Mouse (Mus musculus): ENCODE data around the gene Slc7a8. TPM values are rescaled to one million over a fixed set of nuclear protein-coding genes. Genes with fewer than 3 reads are reported as not detected.

Gene Slc7a8
- polyA plus RNA-seq, 1 experiment from 2014 or later, result 2.8 TPM

DNA sequence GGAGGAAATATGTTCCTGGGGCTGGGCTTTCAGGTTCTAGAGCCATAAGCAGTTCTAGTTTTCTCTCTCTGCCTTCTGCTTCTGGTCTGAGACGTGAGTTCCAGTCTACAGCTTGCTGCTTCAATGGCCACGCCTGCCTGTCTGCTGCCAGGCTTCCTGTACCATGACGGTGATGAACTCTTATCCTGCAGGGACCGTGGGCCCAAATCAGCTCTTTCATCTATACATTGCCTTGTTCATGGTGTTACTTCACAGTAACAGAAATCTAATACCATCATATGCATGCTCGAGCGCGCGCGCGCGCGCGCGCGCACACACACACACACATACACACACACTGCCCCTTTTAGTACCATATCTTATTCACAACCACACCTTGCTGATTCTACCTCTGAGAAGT lies 15.0 kb upstream of the Slc7a8 start:
- H3K36me3 ChIP-seq, result no peaks in the 10 kb centered on the region
- no peak overlapping the region for H3K4me2 ChIP-seq
- H3K27ac ChIP-seq, result no peak overlapping the region
- peaks cover 9% of the 10 kb centered on the region; the same call in 1 of the 2 replicates for H3K4me1 ChIP-seq (replicated peaks)
- H3K9ac ChIP-seq, result no peak overlapping the region
- 91% methylated on average over 15 of the region's 15 CpGs for WGBS
- H3K9me3 ChIP-seq (replicated peaks), result no peaks in the 10 kb centered on the region
- peaks cover 4% of the 10 kb centered on the region; the same call in 1 of the 2 replicates for H3K27me3 ChIP-seq
- no peak overlapping the region for H3K4me3 ChIP-seq
- ATAC-seq (replicated peaks; ENCODE audit: insufficient number of reproducible peaks, insufficient read depth, low FRiP score, low read depth), result no peak

- Histone ChIP-seq H3K36me3 (no peaks in the 10 kb centered on the region), H3K4me3 (no peak overlapping the region), H3K27me3 (peaks cover 4% of the 10 kb centered on the region; the same call in 1 of the 2 replicates), H3K4me1 (replicated peaks) (peaks cover 9% of the 10 kb centered on the region; the same call in 1 of the 2 replicates), H3K27ac (no peak overlapping the region), H3K9me3 (replicated peaks) (no peaks in the 10 kb centered on the region), H3K4me2 (no peak overlapping the region), H3K9ac (no peak overlapping the region)
- no peak for ATAC-seq (replicated peaks; ENCODE audit: insufficient number of reproducible peaks, insufficient read depth, low FRiP score, low read depth)
- 92% methylated on average over 1 of the region's 1 CpGs for WGBS
Observed at GRCm38 (mm10) chr14:54795901-54796300, 14.2 kb upstream of the Slc7a8 start.

DNA sequence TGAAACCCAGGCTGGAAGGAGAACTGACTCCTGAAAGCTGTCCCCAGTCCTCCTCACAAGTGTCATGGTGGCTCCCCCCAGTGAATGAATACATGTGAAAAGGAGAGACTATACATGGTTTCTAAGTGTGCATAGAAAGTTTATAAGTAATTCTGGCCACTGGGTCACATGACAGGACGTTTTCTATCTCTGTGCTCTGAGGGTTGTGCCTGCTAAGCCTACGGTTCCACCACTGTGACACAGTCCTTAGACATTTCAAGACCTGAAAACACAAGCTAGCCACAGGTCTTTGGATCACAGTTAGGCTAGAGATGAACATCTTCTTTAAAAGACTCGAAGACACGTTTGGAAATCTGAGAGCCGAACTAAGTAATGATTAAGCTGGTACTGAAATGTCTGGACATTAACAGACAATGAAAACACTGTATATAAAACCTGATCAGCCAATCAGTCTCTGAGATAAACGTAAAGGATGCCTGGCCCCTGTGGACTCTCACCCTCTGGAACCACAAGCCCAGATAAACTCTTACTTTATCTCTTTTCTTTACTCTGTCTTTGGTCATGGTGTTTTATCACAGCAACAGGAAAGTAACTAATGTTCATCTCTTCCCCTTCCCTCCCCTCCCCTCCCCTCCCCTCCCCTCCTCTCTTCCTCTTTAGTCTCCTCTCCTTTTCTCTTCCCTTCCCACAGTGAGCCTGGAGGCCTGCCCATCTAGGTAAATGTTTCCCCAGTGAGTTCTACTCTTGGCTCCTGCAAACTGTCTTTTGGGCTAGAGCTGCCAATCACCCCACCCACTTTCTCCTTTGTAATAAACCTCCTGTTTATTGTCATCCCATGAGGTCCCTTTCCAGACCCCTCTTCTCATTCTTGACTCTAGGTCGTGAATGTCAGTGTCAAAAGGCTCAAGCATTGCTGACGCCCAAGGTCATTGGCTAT lies 12.4 kb upstream of the Slc7a8 start:
- whole genome bisulfite sequencing, result 66% methylated on average over 8 of the region's 8 CpGs
- no peak overlapping the region for H3K27ac ChIP-seq

DNA sequence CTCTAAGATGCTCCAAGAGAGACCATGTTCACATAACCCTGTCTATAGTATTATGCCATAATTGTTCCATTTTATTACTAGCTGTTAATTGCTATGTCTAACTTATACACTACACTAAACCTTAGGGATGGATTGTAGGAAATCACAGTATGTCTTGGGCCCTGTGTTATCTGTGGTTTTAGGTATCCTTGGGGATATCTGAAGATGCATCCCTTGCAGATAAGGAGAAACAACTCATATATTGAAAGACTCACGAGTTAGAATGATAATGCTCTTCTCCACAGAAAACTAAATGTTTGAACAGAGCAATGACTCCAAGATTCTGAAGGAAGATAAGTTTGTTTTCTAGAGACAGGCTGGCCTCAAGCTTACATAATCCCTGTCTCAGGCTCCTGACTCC lies 11.6 kb upstream of the Slc7a8 start:
- H3K4me3 ChIP-seq, result no peak overlapping the region
- no peaks in the 10 kb centered on the region for H3K9me3 ChIP-seq (replicated peaks)
- H3K4me2 ChIP-seq, result no peak overlapping the region
- no peaks in the 10 kb centered on the region for H3K4me1 ChIP-seq (replicated peaks)
- no peak overlapping the region for H3K27ac ChIP-seq
- H3K36me3 ChIP-seq, result no peaks in the 10 kb centered on the region
- no peak overlapping the region for H3K9ac ChIP-seq
- WGBS, result 58% methylated on average over 1 of the region's 1 CpGs
- no peak for ATAC-seq (replicated peaks; ENCODE audit: insufficient number of reproducible peaks, insufficient read depth, low FRiP score, low read depth)
- peaks cover 4% of the 10 kb centered on the region; the same call in 1 of the 2 replicates for H3K27me3 ChIP-seq

More for the DNA sequence above, 12.4 kb upstream of the Slc7a8 start:
- peaks cover 4% of the 10 kb centered on the region; the same call in 1 of the 2 replicates for H3K27me3 ChIP-seq
- H3K9me3 ChIP-seq (replicated peaks), result no peaks in the 10 kb centered on the region
- H3K4me3 ChIP-seq, result no peak overlapping the region
- no peaks in the 10 kb centered on the region for H3K36me3 ChIP-seq
- no peaks in the 10 kb centered on the region for H3K4me1 ChIP-seq (replicated peaks)
- no peak overlapping the region for H3K4me2 ChIP-seq
- no peak for ATAC-seq (replicated peaks; ENCODE audit: insufficient number of reproducible peaks, insufficient read depth, low FRiP score, low read depth)
- no peak overlapping the region for H3K9ac ChIP-seq

GRCm38 (mm10) chr14:54792166-54792565 lies 10.4 kb upstream of the Slc7a8 start:
- Histone ChIP-seq H3K4me3 (no peak overlapping the region), H3K9ac (no peak overlapping the region), H3K36me3 (no peaks in the 10 kb centered on the region), H3K4me2 (no peak overlapping the region), H3K9me3 (replicated peaks) (no peaks in the 10 kb centered on the region), H3K27me3 (peaks cover 4% of the 10 kb centered on the region; the same call in 1 of the 2 replicates), H3K4me1 (replicated peaks) (no peaks in the 10 kb centered on the region), H3K27ac (no peak overlapping the region)
- 78% methylated on average over 6 of the region's 6 CpGs for WGBS
- ATAC-seq (replicated peaks; ENCODE audit: insufficient number of reproducible peaks, insufficient read depth, low FRiP score, low read depth), result no peak

DNA sequence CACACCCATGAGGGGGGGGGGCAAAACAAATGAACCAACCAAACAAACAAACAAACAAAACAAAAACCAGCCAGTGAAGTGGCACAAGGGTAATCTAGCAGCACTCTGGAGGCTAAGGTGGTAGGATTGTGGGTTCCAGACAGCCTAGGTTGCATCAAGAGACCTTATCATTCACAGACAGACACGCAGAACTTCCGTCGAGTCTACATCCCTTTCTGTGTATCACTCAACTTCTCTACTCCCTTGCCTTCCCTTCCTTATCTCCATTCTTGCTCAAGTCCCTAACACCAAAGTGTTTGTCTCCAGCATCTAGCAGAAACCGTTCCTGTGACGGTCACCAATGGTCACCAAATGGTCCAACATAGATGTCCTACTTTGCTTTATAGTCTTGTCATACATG lies 6.5 kb upstream of the Slc7a8 start:
- Histone ChIP-seq H3K9ac (no peak overlapping the region), H3K36me3 (no peaks in the 10 kb centered on the region), H3K4me1 (replicated peaks) (peaks cover 8% of the 10 kb centered on the region), H3K27me3 (no peaks in the 10 kb centered on the region), H3K4me3 (no peak overlapping the region), H3K9me3 (replicated peaks) (no peaks in the 10 kb centered on the region), H3K27ac (no peak overlapping the region), H3K4me2 (no peak overlapping the region)
- WGBS, result 87% methylated on average over 5 of the region's 5 CpGs
- no peak for ATAC-seq (replicated peaks; ENCODE audit: insufficient number of reproducible peaks, insufficient read depth, low FRiP score, low read depth)

- ATAC-seq (replicated peaks; ENCODE audit: insufficient number of reproducible peaks, insufficient read depth, low FRiP score, low read depth), result no peak
- 53% methylated on average over 4 of the region's 4 CpGs for WGBS
Observed at GRCm38 (mm10) chr14:54787226-54787625, 5.5 kb upstream of the Slc7a8 start.

GRCm38 (mm10) chr14:54786489-54786888 lies 4.7 kb upstream of the Slc7a8 start:
- H3K36me3 ChIP-seq, result no peaks in the 10 kb centered on the region
- H3K4me1 ChIP-seq (replicated peaks), result peaks cover 8% of the 10 kb centered on the region
- peak overlapping the region; percentile 25 for H3K4me2 ChIP-seq
- 19% methylated on average over 10 of the region's 10 CpGs for WGBS
- no peak overlapping the region for H3K4me3 ChIP-seq
- H3K27me3 ChIP-seq, result no peaks in the 10 kb centered on the region
- no peaks in the 10 kb centered on the region for H3K9me3 ChIP-seq (replicated peaks)
- H3K9ac ChIP-seq, result no peak overlapping the region
- peak; percentile 71; the same call in 1 of the 2 replicates for ATAC-seq (replicated peaks; ENCODE audit: insufficient number of reproducible peaks, insufficient read depth, low FRiP score, low read depth)
- H3K27ac ChIP-seq, result peak overlapping the region; percentile 75

More at GRCm38 (mm10) chr14:54787226-54787625, 5.5 kb upstream of the Slc7a8 start:
- no peaks in the 10 kb centered on the region for H3K36me3 ChIP-seq
- H3K27ac ChIP-seq, result no peak overlapping the region
- H3K9me3 ChIP-seq (replicated peaks), result no peaks in the 10 kb centered on the region
- H3K4me2 ChIP-seq, result no peak overlapping the region
- H3K27me3 ChIP-seq, result no peaks in the 10 kb centered on the region
- H3K4me1 ChIP-seq (replicated peaks), result peaks cover 8% of the 10 kb centered on the region
- H3K9ac ChIP-seq, result no peak overlapping the region
- no peak overlapping the region for H3K4me3 ChIP-seq

- H3K9ac ChIP-seq, result no peak overlapping the region
- H3K27ac ChIP-seq, result peak overlapping the region; percentile 75
- H3K36me3 ChIP-seq, result no peaks in the 10 kb centered on the region
- no peak for ATAC-seq (replicated peaks; ENCODE audit: insufficient number of reproducible peaks, insufficient read depth, low FRiP score, low read depth)
- H3K27me3 ChIP-seq, result no peaks in the 10 kb centered on the region
- peak overlapping the region; percentile 25; the same call in 1 of the 2 replicates for H3K4me2 ChIP-seq
- 52% methylated on average over 4 of the region's 4 CpGs for WGBS
- peaks cover 9% of the 10 kb centered on the region for H3K4me1 ChIP-seq (replicated peaks)
- no peak overlapping the region for H3K4me3 ChIP-seq
- no peaks in the 10 kb centered on the region for H3K9me3 ChIP-seq (replicated peaks)
Observed at GRCm38 (mm10) chr14:54785898-54786297, 4.2 kb upstream of the Slc7a8 start.

DNA sequence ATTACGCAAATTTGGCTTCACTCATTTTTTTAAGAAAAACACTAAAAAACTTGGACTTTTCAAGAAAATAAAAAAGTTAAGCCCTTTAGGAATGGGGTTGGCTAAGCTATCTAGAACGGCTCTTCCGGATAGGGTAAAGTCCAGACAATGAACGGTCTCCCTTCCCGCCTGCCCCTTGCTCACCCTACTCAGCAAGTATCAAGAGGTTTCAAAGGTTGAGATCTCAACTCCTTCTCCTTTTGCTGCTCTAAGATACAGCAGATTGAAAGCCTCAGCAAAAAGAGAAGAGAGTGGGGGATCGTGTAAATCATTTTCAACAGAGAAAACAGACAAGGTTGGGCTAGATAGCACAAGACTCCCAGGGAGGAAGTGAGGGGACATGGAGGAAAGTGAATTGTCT lies 1.2 kb upstream of the Slc7a8 start:
- Histone ChIP-seq H3K9ac (no peak overlapping the region), H3K4me3 (no peak overlapping the region), H3K36me3 (no peaks in the 10 kb centered on the region), H3K27me3 (peaks cover 8% of the 10 kb centered on the region), H3K4me1 (replicated peaks) (peaks cover 14% of the 10 kb centered on the region), H3K9me3 (replicated peaks) (no peaks in the 10 kb centered on the region), H3K27ac (no peak overlapping the region), H3K4me2 (no peak overlapping the region)
- 87% methylated on average over 6 of the region's 6 CpGs for WGBS
- ATAC-seq (replicated peaks; ENCODE audit: insufficient number of reproducible peaks, insufficient read depth, low FRiP score, low read depth), result no peak

DNA sequence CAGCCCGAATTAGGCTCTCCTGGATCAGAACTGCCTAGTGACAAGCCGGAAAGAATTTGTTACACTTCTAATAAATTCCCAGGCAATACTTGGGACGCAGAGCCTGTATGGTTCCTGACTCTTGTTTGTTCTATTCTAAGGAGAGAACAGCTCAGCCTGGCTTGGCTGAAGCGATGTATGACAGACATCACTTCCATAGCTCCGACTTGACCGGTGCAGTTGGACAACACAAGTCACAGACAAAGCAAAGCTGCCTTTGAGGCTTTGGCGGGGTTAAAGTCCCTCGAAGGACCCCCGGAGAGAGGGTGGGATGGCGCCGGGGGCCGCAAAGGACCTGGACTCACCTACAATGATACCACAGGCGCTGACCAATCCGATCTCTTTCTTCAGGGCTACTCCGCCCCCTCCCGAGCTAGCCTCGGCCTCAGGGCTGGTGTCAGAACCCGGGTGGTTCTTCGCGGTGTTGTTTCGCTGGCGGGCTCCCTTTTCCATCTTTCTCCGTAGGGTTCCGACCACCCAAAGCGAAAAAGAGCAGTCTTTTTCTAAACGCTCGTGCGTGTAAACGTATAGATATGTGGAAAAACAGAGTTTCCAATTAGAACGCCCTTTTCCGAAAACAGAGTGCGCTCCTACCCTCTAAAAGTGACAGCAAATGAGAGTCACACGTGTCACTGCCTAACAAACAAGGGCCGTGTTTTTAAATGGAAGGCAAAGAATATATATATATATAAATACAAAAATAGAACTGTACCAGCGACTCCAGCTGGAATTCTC lies 723 bp downstream of the Slc7a8 start:
- peak; percentile 42; the same call in 1 of the 2 replicates for ATAC-seq (replicated peaks; ENCODE audit: insufficient number of reproducible peaks, insufficient read depth, low FRiP score, low read depth)
- Histone ChIP-seq H3K27ac (peak overlapping the region; percentile 35), H3K4me1 (replicated peaks) (peaks cover 6% of the 10 kb centered on the region), H3K4me3 (peak overlapping the region; percentile 61), H3K9ac (peak overlapping the region; percentile 52), H3K36me3 (no peaks in the 10 kb centered on the region), H3K27me3 (peaks cover 8% of the 10 kb centered on the region), H3K4me2 (peak overlapping the region; percentile 94), H3K9me3 (replicated peaks) (no peaks in the 10 kb centered on the region)
- WGBS, result 3% methylated on average over 35 of the region's 35 CpGs
